Comparison of ENCODE assay signal across 23 mouse cellular contexts in genomic region chr6:100109351-100109750, GRCm38 (mm10).
DNase-seq lines count a peak whose midpoint lies in the region; ATAC-seq and TF ChIP-seq lines count a peak whose summit lies in the region.
"Had no signal": no experiment of that assay in that cellular context is flagged by ENCODE, and none has a peak within 500 bp of the region (broad histone marks: within the 10 kb centered on the region; RNA-seq: fewer than 3 reads in every experiment).

No protein-coding gene starts in this region.

- peaks cover 50% of the 10 kb centered on the region for H3K4me1 ChIP-seq in heart, embryonic 12.5 days (replicated peaks)
- peaks cover 16% of the 10 kb centered on the region for H3K4me1 ChIP-seq in intestine, embryonic 15.5 days (replicated peaks)
- no peaks in the 10 kb centered on the region for H3K4me1 ChIP-seq in intestine, postnatal 0 days (replicated peaks; ENCODE audit: control insufficient read depth, insufficient read depth, low read length)
- peaks cover 14% of the 10 kb centered on the region for H3K4me1 ChIP-seq in lung, embryonic 15.5 days

- no peak overlapping the region for H3K4me2 ChIP-seq in heart, embryonic 12.5 days
- no peak overlapping the region for H3K4me2 ChIP-seq in intestine, embryonic 15.5 days (replicated peaks)
- H3K4me2 ChIP-seq in intestine, postnatal 0 days (replicated peaks; ENCODE audit: low read depth), result no peak overlapping the region
- no peak overlapping the region for H3K4me2 ChIP-seq in lung, embryonic 15.5 days
- H3K4me2 ChIP-seq: embryonic facial prominence, embryonic 15.5 days; forebrain, embryonic 12.5 days; hindbrain, embryonic 13.5 days; neural tube, embryonic 15.5 days; stomach, embryonic 15.5 days had no signal

- no peak overlapping the region for H3K9ac ChIP-seq in heart, embryonic 12.5 days
- no peak overlapping the region for H3K9ac ChIP-seq in intestine, embryonic 15.5 days
- H3K9ac ChIP-seq in intestine, postnatal 0 days (ENCODE audit: low read depth, low read length), result no peak overlapping the region
- no peak overlapping the region for H3K9ac ChIP-seq in lung, embryonic 15.5 days
- H3K9ac ChIP-seq: embryonic facial prominence, embryonic 15.5 days; forebrain, embryonic 12.5 days; forebrain, postnatal 0 days; hindbrain, embryonic 13.5 days; liver, embryonic 14.5 days; neural tube, embryonic 15.5 days; stomach, embryonic 15.5 days had no signal

- peaks cover 13% of the 10 kb centered on the region for H3K27me3 ChIP-seq in heart, embryonic 12.5 days (replicated peaks)
- no peaks in the 10 kb centered on the region for H3K27me3 ChIP-seq in intestine, embryonic 15.5 days (replicated peaks)
- no peaks in the 10 kb centered on the region for H3K27me3 ChIP-seq in intestine, postnatal 0 days (replicated peaks; ENCODE audit: control insufficient read depth, insufficient read depth, low read length)
- 0 out of 2 replicates have a peak, but pooled peaks cover 4% of the 10 kb centered on the region for H3K27me3 ChIP-seq in lung, embryonic 15.5 days
- H3K27me3 ChIP-seq: stomach, embryonic 15.5 days had no signal

- DNase-seq in heart, postnatal 14 days, result no peak
- no peak for DNase-seq in lung, postnatal 14 days
- no peak for DNase-seq in gastrocnemius, adult 8-10 months (ENCODE audit: low spot score in 2 of 2)
- DNase-seq: cerebellum, adult 18-20 months; cerebellum, postnatal 10 days; forebrain, postnatal 0 days; gastrocnemius, postnatal 10 days; midbrain, embryonic 14.5 days; retina, postnatal 1 day; right cerebral cortex, postnatal 14 days; thymus, postnatal 14 days had no signal

- 71% methylated on average over 3 of the region's 3 CpGs for WGBS in heart, embryonic 12.5 days
- 68% methylated on average over 3 of the region's 3 CpGs for WGBS in intestine, embryonic 15.5 days
- WGBS in intestine, postnatal 0 days, result 67% methylated on average over 3 of the region's 3 CpGs
- WGBS in lung, embryonic 15.5 days, result 59% methylated on average over 3 of the region's 3 CpGs

- H3K9me3 ChIP-seq in heart, embryonic 12.5 days (replicated peaks), result no peaks in the 10 kb centered on the region
- H3K9me3 ChIP-seq in intestine, embryonic 15.5 days, result no peaks in the 10 kb centered on the region
- no peaks in the 10 kb centered on the region for H3K9me3 ChIP-seq in intestine, postnatal 0 days (ENCODE audit: control insufficient read depth)
- H3K9me3 ChIP-seq in lung, embryonic 15.5 days, result no peaks in the 10 kb centered on the region
- H3K9me3 ChIP-seq: embryonic facial prominence, embryonic 15.5 days; forebrain, embryonic 12.5 days; hindbrain, embryonic 13.5 days; neural tube, embryonic 15.5 days; stomach, embryonic 15.5 days had no signal

- H3K36me3 ChIP-seq in heart, embryonic 12.5 days, result no peaks in the 10 kb centered on the region
- H3K36me3 ChIP-seq in intestine, embryonic 15.5 days, result no peaks in the 10 kb centered on the region
- no peaks in the 10 kb centered on the region for H3K36me3 ChIP-seq in intestine, postnatal 0 days (ENCODE audit: control insufficient read depth, insufficient read depth)
- H3K36me3 ChIP-seq in lung, embryonic 15.5 days, result no peaks in the 10 kb centered on the region
- H3K36me3 ChIP-seq: embryonic facial prominence, embryonic 15.5 days; forebrain, embryonic 12.5 days; hindbrain, embryonic 13.5 days; neural tube, embryonic 15.5 days; stomach, embryonic 15.5 days had no signal

- intact Hi-C loops in heart, postnatal 14 days (cut with DNase I), result no loop called here

- H3K27ac ChIP-seq in heart, embryonic 12.5 days (ENCODE audit: poor library complexity, severe bottlenecking), result 0 out of 2 replicates have a peak overlapping the region, but pooled peaks have one; percentile 14
- no peak overlapping the region for H3K27ac ChIP-seq in intestine, embryonic 15.5 days
- no peak overlapping the region for H3K27ac ChIP-seq in intestine, postnatal 0 days (ENCODE audit: low read depth, low read length)
- 0 out of 2 replicates have a peak overlapping the region, but pooled peaks have one; percentile 34 for H3K27ac ChIP-seq in lung, embryonic 15.5 days
- H3K27ac ChIP-seq: embryonic facial prominence, embryonic 15.5 days; forebrain, embryonic 12.5 days; hindbrain, embryonic 13.5 days; kidney, postnatal 0 days; liver, embryonic 14.5 days; neural tube, embryonic 15.5 days; stomach, embryonic 15.5 days had no signal

- no peak for TF ChIP-seq CTCF in intestine, postnatal 0 days (IDR thresholded peaks at IDR 0.05; ENCODE audit: low read depth)

- no peak overlapping the region for H3K4me3 ChIP-seq in heart, embryonic 12.5 days
- no peak overlapping the region for H3K4me3 ChIP-seq in intestine, embryonic 15.5 days (replicated peaks)
- H3K4me3 ChIP-seq in intestine, postnatal 0 days (ENCODE audit: low read depth, low read length), result no peak overlapping the region
- no peak overlapping the region for H3K4me3 ChIP-seq in lung, embryonic 15.5 days
- H3K4me3 ChIP-seq: embryonic facial prominence, embryonic 15.5 days; forebrain, embryonic 12.5 days; hindbrain, embryonic 13.5 days; neural tube, embryonic 15.5 days; stomach, embryonic 15.5 days had no signal

- no peak for ATAC-seq in heart, embryonic 12.5 days (ENCODE audit: insufficient number of reproducible peaks, low FRiP score)
- 0 out of 2 replicates have a peak, but pooled peaks have one; percentile 10 for ATAC-seq in intestine, embryonic 15.5 days
- ATAC-seq in intestine, postnatal 0 days, result no peak
- no peak for ATAC-seq in lung, embryonic 15.5 days (ENCODE audit: borderline replicate concordance, extremely low read depth, low FRiP score, low TSS enrichment)
- ATAC-seq: CD4-positive, CD25-positive, alpha-beta regulatory T cell, adult 4 months had no signal

Comparison
In these comparisons a context has a peak if more than half of its experiments do, and no peak if none do; other contexts are left out.
1. H3K27ac ChIP-seq: peak in heart, embryonic 12.5 days (single experiment) and lung, embryonic 15.5 days (single experiment); none in intestine, embryonic 15.5 days (single experiment) and intestine, postnatal 0 days (single experiment).